Mouse (Mus musculus) G1E (cell line): ENCODE results near the gene Ccdc85c. TPM values are rescaled to one million over a fixed set of nuclear protein-coding genes. Genes with fewer than 3 reads are reported as not detected.

ENCODE experiments used
- ATAC-seq: 2 replicates; pipeline ENCODE4 v1.8.0; 2016; ENCODE audit warnings: mild to moderate bottlenecking; ENCODE audit not compliant: insufficient number of reproducible peaks, poor library complexity, low FRiP score, severe bottlenecking; ENCODE audit errors: extremely low read depth
- DNase-seq: peaks from one replicate; pipeline ENCODE4 v3.0.0; 2012; ENCODE audit warnings: low spot score
- H3K27me3 ChIP-seq: 2 replicates; pipeline ENCODE4 v1.6.1; 2012; ENCODE audit warnings: mild to moderate bottlenecking, low read length, inconsistent platforms; ENCODE audit not compliant: insufficient read depth
- H3K36me3 ChIP-seq: replicated peaks from 2 replicates; pipeline ENCODE3; 2012; ENCODE audit warnings: mild to moderate bottlenecking, inconsistent platforms
- H3K4me1 ChIP-seq: 2 replicates; pipeline ENCODE4 v1.6.1; 2012; ENCODE audit warnings: low read depth, low read length, inconsistent platforms, mixed read lengths; ENCODE audit not compliant: insufficient read depth
- H3K4me3 ChIP-seq: 2 replicates; pipeline ENCODE4 v1.5.1; 2012; ENCODE audit warnings: low read depth, mild to moderate bottlenecking, inconsistent platforms, low read length, moderate library complexity, mixed read lengths
- H3K9me3 ChIP-seq: replicated peaks from 2 replicates; pipeline ENCODE4 v1.6.1; 2012; ENCODE audit warnings: inconsistent platforms
- CTCF ChIP-seq: IDR thresholded peaks from 2 replicates; pipeline ENCODE4 v1.5.1; 2012; ENCODE audit warnings: low read depth, low read length, inconsistent platforms, mixed read lengths
- GATA1 ChIP-seq: IDR thresholded peaks from 2 replicates; pipeline ENCODE4 v1.6.1; 2012; ENCODE audit warnings: borderline replicate concordance, low read length, inconsistent platforms, mixed read lengths
- GATA2 ChIP-seq: IDR thresholded peaks from 2 replicates; pipeline ENCODE4 v1.6.1; 2012; ENCODE audit warnings: low read depth, low read length, inconsistent platforms, borderline replicate concordance
- POLR2AphosphoS5 ChIP-seq: IDR thresholded peaks from 2 replicates; pipeline ENCODE4 v1.6.1; 2012; ENCODE audit warnings: low read depth, low read length, inconsistent platforms; ENCODE audit not compliant: insufficient replicate concordance
- TAL1 ChIP-seq: conservative IDR thresholded peaks from 2 replicates; pipeline ENCODE4 v1.6.1; 2012; ENCODE audit warnings: low read depth, low read length, inconsistent platforms, mixed read lengths
- polyA plus RNA-seq: library from polyadenylated mRNA; stranded (reverse); fragments of >175 nt; gene quantifications from 2 replicates; pipeline ENCODE4 v1.2.3, GENCODE M21; 2012
- total RNA-seq, 2 experiments: library from RNA; stranded (forward) in 1 of 2; stranded (reverse) in 1 of 2; fragments of 200-1000 nt in 1 of 2; fragments of >200 nt in 1 of 2; fragmentation: Nextera tagmentation in 1 of 2; gene quantifications; 2 replicates each; pipeline ENCODE4 v1.2.3; 2014 to 2017

Ccdc85c gene
- total and polyA plus RNA-seq, 3 experiments, result 0.05 TPM; not detected in 2

DNA sequence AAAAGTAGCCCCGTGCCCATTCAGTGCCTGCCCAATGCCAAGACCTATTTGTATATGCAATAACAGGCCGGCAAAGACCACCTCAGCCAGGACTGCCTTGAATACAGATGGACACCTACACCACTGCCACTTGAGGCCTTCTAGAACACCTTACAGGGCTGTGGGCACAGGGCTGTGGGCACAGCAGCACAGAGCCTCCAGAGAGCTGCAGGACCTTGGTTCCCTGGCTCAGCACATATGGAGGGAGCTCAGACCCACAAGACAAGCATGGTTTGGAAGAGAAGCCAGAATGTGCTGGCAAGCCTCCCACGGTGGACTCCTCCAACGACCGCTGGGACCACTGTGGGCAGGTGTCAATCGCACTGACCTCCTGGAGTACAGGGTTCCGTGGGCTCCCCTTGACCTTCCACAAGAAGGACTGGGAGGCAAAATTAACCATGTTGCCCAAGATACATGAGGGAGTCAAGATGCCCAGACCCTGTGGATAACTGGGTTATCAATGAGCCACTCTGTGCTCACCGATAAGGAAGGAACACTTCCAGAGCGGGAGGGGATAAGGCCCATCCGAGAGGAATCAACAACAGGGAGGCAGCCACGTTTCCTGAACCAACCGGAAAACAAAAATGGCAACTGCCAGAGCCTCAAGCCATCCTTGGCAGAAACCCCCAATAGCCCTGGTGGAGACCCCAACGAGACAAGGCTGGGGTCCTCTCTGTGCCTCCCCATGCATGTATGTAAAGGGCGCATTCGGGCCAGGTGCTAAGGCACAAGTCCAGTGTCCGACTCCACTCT lies 3.7 kb downstream of the Ccdc85c start:
- ATAC-seq (no peak), DNase-seq (no peak)
- Histone ChIP-seq H3K36me3 (no peaks in the 10 kb centered on the region), H3K4me1 (no peaks in the 10 kb centered on the region), H3K4me3 (no peak overlapping the region), H3K9me3 (peaks cover 96% of the 10 kb centered on the region), H3K27me3 (no peaks in the 10 kb centered on the region)
- TF ChIP-seq GATA1, result no peak
- no peak for TF ChIP-seq TAL1
- TF ChIP-seq CTCF, result no peak
- TF ChIP-seq POLR2AphosphoS5, result no peak
- no peak for TF ChIP-seq GATA2

DNA sequence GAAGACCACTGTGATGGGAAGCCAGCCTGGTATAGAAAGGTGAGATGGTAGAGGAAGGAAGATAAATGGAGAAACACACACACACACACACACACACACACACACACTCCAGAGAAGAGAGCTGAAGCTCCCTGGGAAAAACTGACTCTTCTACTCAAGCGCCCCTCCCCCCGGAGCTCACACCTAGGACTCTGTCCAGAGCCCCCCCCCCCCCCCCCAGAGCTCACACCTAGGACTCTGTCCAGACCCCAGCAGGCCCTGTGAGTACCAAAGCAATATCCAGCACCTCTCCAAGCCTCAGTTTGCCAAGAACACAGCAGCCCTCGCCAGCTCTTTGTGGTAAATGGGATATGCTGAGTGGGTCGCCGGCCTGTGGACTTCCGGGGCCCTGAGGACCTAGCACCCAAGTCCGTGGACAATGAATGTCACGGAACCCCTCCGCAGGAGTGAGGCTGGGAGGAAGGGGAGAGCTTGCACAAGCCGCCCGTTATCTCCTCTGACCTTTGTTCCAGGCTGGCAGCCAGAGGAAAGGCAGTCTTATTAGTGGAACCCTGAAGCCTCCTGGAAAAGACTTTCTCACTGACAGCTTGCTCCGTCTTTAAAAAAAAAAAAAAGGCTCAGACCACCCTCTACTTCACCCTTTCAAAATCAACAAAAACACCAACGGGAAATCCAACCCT lies 4.8 kb downstream of the Ccdc85c start:
- no peak for ATAC-seq
- Histone ChIP-seq H3K9me3 (peaks cover 95% of the 10 kb centered on the region), H3K4me1 (no peaks in the 10 kb centered on the region), H3K4me3 (no peak overlapping the region; the same call in 1 of the 2 replicates), H3K36me3 (no peaks in the 10 kb centered on the region), H3K27me3 (no peaks in the 10 kb centered on the region)
- DNase-seq, result no peak
- no peak for TF ChIP-seq CTCF
- no peak for TF ChIP-seq GATA2
- no peak for TF ChIP-seq TAL1
- TF ChIP-seq GATA1, result no peak

DNA sequence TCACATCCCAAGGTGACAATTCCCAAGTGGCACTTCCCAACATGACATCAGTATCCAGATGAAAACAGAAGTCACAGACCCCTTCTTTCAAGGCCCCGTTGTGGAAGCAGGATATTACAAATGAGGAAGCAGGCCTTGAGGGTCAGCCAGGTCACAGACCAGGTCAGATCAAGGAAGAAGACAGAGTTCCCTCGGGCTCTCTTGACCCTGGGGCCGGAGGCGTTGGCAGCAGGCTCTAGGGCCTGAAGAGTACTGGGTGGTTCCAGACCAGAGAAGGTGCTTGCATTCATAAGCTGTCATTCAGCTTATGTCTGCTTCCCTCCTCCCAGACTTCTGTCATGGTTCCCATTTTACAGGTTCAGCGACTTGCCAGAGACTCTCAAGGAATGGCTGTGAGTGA lies 5.5 kb downstream of the Ccdc85c start:
- H3K36me3 ChIP-seq, result no peaks in the 10 kb centered on the region
- H3K27me3 ChIP-seq, result no peaks in the 10 kb centered on the region
- ATAC-seq, result no peak
- no peak overlapping the region for H3K4me3 ChIP-seq
- no peak for DNase-seq
- no peaks in the 10 kb centered on the region for H3K4me1 ChIP-seq
- TF ChIP-seq POLR2AphosphoS5 (no peak), GATA2 (no peak), TAL1 (no peak), GATA1 (no peak), CTCF (no peak)
- H3K9me3 ChIP-seq, result peaks cover 95% of the 10 kb centered on the region

DNA sequence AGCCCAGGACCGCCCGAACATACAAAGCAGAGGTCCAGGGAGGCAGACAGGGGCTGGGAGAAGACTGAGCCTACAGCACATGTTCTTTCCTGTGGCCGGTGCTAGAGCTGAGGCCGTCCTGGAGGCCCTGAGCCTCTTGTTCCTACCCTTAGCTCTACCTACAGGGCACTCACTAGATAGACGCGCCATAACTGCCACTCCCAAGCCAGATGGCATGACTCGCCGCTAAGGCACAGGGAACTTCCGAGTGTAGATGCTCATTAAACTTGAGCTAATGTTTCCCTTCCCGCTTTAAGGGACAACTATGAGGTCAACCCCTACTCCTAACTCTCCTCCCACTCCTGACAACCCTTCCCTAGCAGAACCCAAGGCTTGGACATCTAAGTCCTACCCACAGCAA lies 6.3 kb downstream of the Ccdc85c start:
- TF ChIP-seq CTCF, result no peak
- no peak for TF ChIP-seq TAL1
- TF ChIP-seq POLR2AphosphoS5, result no peak
- TF ChIP-seq GATA1, result no peak
- no peak for TF ChIP-seq GATA2
- Histone ChIP-seq H3K4me3 (no peak overlapping the region), H3K9me3 (peaks cover 95% of the 10 kb centered on the region), H3K4me1 (no peaks in the 10 kb centered on the region), H3K36me3 (no peaks in the 10 kb centered on the region), H3K27me3 (no peaks in the 10 kb centered on the region)
- DNase-seq (no peak), ATAC-seq (no peak)

DNA sequence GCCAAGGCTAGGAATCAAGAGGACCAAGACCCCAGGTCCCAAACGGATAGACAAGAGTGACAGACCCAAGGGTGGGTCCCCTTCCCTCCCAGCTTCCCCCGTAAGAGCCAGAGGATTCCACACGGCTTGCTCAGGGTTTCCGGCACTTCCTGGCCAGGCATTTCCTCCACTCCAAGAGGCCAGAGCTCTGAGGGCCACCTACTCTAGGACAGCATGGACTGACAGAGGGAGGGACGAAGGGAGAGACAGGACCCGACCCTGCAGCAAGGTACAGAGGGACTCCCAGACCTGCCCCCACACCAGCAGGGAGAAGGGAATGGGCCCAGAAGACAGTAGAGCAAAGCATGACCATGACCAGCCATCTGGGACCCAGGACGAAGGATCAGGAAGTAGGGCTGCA lies 7.6 kb downstream of the Ccdc85c start:
- no peaks in the 10 kb centered on the region for H3K27me3 ChIP-seq
- TF ChIP-seq GATA2, result no peak
- no peak for TF ChIP-seq GATA1
- TF ChIP-seq POLR2AphosphoS5, result no peak
- no peak for TF ChIP-seq TAL1
- no peak for TF ChIP-seq CTCF
- no peaks in the 10 kb centered on the region for H3K4me1 ChIP-seq
- DNase-seq (no peak), ATAC-seq (no peak)
- peaks cover 95% of the 10 kb centered on the region for H3K9me3 ChIP-seq
- H3K36me3 ChIP-seq, result no peaks in the 10 kb centered on the region
- no peak overlapping the region for H3K4me3 ChIP-seq

DNA sequence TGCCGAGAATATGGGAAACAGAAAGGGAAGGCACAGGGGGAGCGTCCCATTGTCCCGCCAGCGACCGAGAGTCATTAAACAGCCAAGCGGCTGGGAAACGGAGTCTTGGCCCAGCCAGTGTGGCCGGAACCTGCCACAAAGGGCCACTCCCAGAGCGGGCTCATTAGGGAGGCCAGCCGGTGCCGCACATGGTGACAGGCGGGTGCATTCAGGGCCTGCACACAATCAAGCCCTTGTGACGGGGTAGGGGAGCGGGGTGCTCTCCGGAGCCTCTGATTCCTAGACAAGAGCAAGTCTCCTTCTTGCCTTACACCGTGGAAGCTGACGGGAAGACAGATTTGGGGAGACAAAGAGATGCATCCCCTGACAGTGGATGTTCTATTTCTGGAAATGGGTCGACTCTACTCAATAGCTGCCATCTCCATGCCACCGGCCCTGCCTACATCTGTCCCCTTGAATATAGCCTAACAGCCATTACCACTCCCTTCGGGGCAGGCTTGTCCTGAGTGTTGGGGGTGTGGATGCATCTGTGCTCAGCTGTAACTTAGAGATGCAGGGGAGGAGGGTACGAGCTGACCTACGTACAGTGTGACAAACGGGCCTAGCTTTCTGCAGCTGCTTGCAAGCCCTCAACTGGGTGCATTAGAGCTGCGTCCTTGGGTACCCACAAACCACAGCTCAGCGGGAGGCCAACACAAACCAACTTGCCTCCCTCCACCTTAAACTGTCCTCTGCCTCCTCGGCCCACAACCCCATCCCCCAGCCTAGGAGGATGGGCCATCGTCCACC lies 9.2 kb downstream of the Ccdc85c start:
- H3K4me1 ChIP-seq, result no peaks in the 10 kb centered on the region
- ATAC-seq, result no peak
- peak overlapping the region; percentile 1; the same call in 1 of the 2 replicates for H3K4me3 ChIP-seq
- H3K9me3 ChIP-seq, result peaks cover 95% of the 10 kb centered on the region
- no peak for TF ChIP-seq CTCF
- TF ChIP-seq TAL1, result no peak
- no peak for TF ChIP-seq GATA2
- no peak for TF ChIP-seq GATA1
- no peak for TF ChIP-seq POLR2AphosphoS5
- DNase-seq, result no peak
- no peaks in the 10 kb centered on the region for H3K36me3 ChIP-seq
- H3K27me3 ChIP-seq, result no peaks in the 10 kb centered on the region
